In genomic region chr2:59757015-59757414, GRCm38 (mm10) we compare ENCODE assay signal across 11 mouse cellular contexts.
DNase-seq lines count a peak whose midpoint lies in the region; ATAC-seq and TF ChIP-seq lines count a peak whose summit lies in the region.
"Had no signal": no experiment of that assay in that cellular context is flagged by ENCODE, and none has a peak within 500 bp of the region (broad histone marks: within the 10 kb centered on the region; RNA-seq: fewer than 3 reads in every experiment).

No protein-coding gene starts in this region.

- no peaks in the 10 kb centered on the region for H3K27me3 ChIP-seq in heart, postnatal 0 days (ENCODE audit: control insufficient read depth, insufficient read depth, low read length)
- H3K27me3 ChIP-seq in midbrain, embryonic 14.5 days (ENCODE audit: control insufficient read depth, insufficient read depth, low read length): no peaks in the 10 kb centered on the region
- H3K27me3 ChIP-seq in midbrain, embryonic 11.5 days (ENCODE audit: control insufficient read depth, insufficient read depth, low read length): no peaks in the 10 kb centered on the region
- no peaks in the 10 kb centered on the region for H3K27me3 ChIP-seq in forebrain, postnatal 0 days (ENCODE audit: insufficient read depth, low read length)
- H3K27me3 ChIP-seq in stomach, postnatal 0 days (ENCODE audit: control insufficient read depth, insufficient read depth, low read length): no peaks in the 10 kb centered on the region
- H3K27me3 ChIP-seq: megakaryocyte, embryonic 14.5 days had no signal

- TF ChIP-seq EP300 in heart, postnatal 0 days (IDR thresholded peaks at IDR 0.05; ENCODE audit: low read depth): no peak
- TF ChIP-seq EP300 in stomach, postnatal 0 days (optimal IDR thresholded peaks at IDR 0.05): no peak

- H3K4me1 ChIP-seq in heart, postnatal 0 days (ENCODE audit: control insufficient read depth, insufficient read depth): peaks cover 11% of the 10 kb centered on the region
- no peaks in the 10 kb centered on the region for H3K4me1 ChIP-seq in midbrain, embryonic 14.5 days (ENCODE audit: control insufficient read depth, insufficient read depth, low read length)
- no peaks in the 10 kb centered on the region for H3K4me1 ChIP-seq in midbrain, embryonic 11.5 days (ENCODE audit: control insufficient read depth, insufficient read depth, low read length)
- H3K4me1 ChIP-seq in forebrain, postnatal 0 days (ENCODE audit: insufficient read depth): no peaks in the 10 kb centered on the region
- H3K4me1 ChIP-seq in stomach, postnatal 0 days (replicated peaks; ENCODE audit: control insufficient read depth, insufficient read depth): no peaks in the 10 kb centered on the region
- H3K4me1 ChIP-seq: megakaryocyte, embryonic 14.5 days had no signal

- WGBS in heart, postnatal 0 days: 59% methylated on average over 6 of the region's 6 CpGs
- WGBS in midbrain, embryonic 14.5 days: 72% methylated on average over 6 of the region's 6 CpGs
- 82% methylated on average over 6 of the region's 6 CpGs for WGBS in midbrain, embryonic 11.5 days
- WGBS in forebrain, postnatal 0 days: 53% methylated on average over 6 of the region's 6 CpGs
- WGBS in stomach, postnatal 0 days: 61% methylated on average over 6 of the region's 6 CpGs

- no peak for DNase-seq in heart, postnatal 0 days (ENCODE audit: low spot score)
- DNase-seq in heart, adult 8-10 months (ENCODE audit: low spot score): no peak
- DNase-seq in midbrain, embryonic 14.5 days: peak; percentile 81
- no peak for DNase-seq in midbrain, embryonic 11.5 days (ENCODE audit: low spot score, missing footprints)
- peak; percentile 72 for DNase-seq in forebrain, postnatal 0 days
- DNase-seq in stomach, postnatal 0 days (ENCODE audit: low spot score): no peak
- no peak for DNase-seq in layer of hippocampus, postnatal 14 days (ENCODE audit: low spot score in 2 of 2)
- DNase-seq: adrenal gland, postnatal 25 days; left cerebral cortex, postnatal 4 days had no signal

- H3K9ac ChIP-seq in heart, postnatal 0 days (replicated peaks; ENCODE audit: low read depth, low read length): no peak overlapping the region
- no peak overlapping the region for H3K9ac ChIP-seq in midbrain, embryonic 14.5 days (replicated peaks; ENCODE audit: low read length)
- H3K9ac ChIP-seq in midbrain, embryonic 11.5 days (ENCODE audit: low read length): no peak overlapping the region
- no peak overlapping the region for H3K9ac ChIP-seq in forebrain, postnatal 0 days
- no peak overlapping the region for H3K9ac ChIP-seq in stomach, postnatal 0 days (ENCODE audit: low read length)

- ATAC-seq in heart, postnatal 0 days (ENCODE audit: insufficient read depth, low read depth): 0 out of 2 replicates have a peak, but pooled peaks have one; percentile 40
- ATAC-seq in midbrain, embryonic 14.5 days (ENCODE audit: low FRiP score, low TSS enrichment): no peak
- no peak for ATAC-seq in midbrain, embryonic 11.5 days (ENCODE audit: low FRiP score)
- peak; percentile 69 for ATAC-seq in forebrain, postnatal 0 days
- no peak for ATAC-seq in stomach, postnatal 0 days (ENCODE audit: low FRiP score, low TSS enrichment)
- no peak for ATAC-seq in cerebellum, adult (ENCODE audit: insufficient number of reproducible peaks, low FRiP score, low TSS enrichment)

- no peak overlapping the region for H3K4me3 ChIP-seq in heart, postnatal 0 days (ENCODE audit: low read depth, low read length)
- no peak overlapping the region for H3K4me3 ChIP-seq in midbrain, embryonic 14.5 days (replicated peaks; ENCODE audit: low read depth, low read length)
- H3K4me3 ChIP-seq in midbrain, embryonic 11.5 days (ENCODE audit: low read depth, low read length): no peak overlapping the region
- no peak overlapping the region for H3K4me3 ChIP-seq in forebrain, postnatal 0 days (ENCODE audit: low read depth, low read length)
- H3K4me3 ChIP-seq in stomach, postnatal 0 days (ENCODE audit: low read depth, low read length): no peak overlapping the region
- H3K4me3 ChIP-seq: megakaryocyte, embryonic 14.5 days had no signal

- no peaks in the 10 kb centered on the region; the same call in 1 of the 2 replicates for H3K36me3 ChIP-seq in heart, postnatal 0 days (replicated peaks; ENCODE audit: control insufficient read depth, insufficient read depth, low read length)
- no peaks in the 10 kb centered on the region for H3K36me3 ChIP-seq in midbrain, embryonic 14.5 days (ENCODE audit: control insufficient read depth, insufficient read depth, low read length)
- H3K36me3 ChIP-seq in midbrain, embryonic 11.5 days (ENCODE audit: control insufficient read depth, insufficient read depth, low read length): no peaks in the 10 kb centered on the region
- no peaks in the 10 kb centered on the region for H3K36me3 ChIP-seq in forebrain, postnatal 0 days (ENCODE audit: insufficient read depth)
- no peaks in the 10 kb centered on the region for H3K36me3 ChIP-seq in stomach, postnatal 0 days (ENCODE audit: control insufficient read depth, insufficient read depth, low read length)

- no peak overlapping the region for H3K4me2 ChIP-seq in heart, postnatal 0 days (ENCODE audit: low read depth, low read length)
- H3K4me2 ChIP-seq in midbrain, embryonic 14.5 days (ENCODE audit: low read length): no peak overlapping the region
- H3K4me2 ChIP-seq in midbrain, embryonic 11.5 days: no peak overlapping the region
- no peak overlapping the region for H3K4me2 ChIP-seq in forebrain, postnatal 0 days (ENCODE audit: low read depth)
- H3K4me2 ChIP-seq in stomach, postnatal 0 days (replicated peaks; ENCODE audit: low read depth): no peak overlapping the region

- no peaks in the 10 kb centered on the region for H3K9me3 ChIP-seq in heart, postnatal 0 days (replicated peaks; ENCODE audit: control insufficient read depth, low read length)
- no peaks in the 10 kb centered on the region for H3K9me3 ChIP-seq in midbrain, embryonic 14.5 days (ENCODE audit: control insufficient read depth, low read length)
- no peaks in the 10 kb centered on the region for H3K9me3 ChIP-seq in midbrain, embryonic 11.5 days (ENCODE audit: control insufficient read depth, low read length)
- no peaks in the 10 kb centered on the region for H3K9me3 ChIP-seq in forebrain, postnatal 0 days (ENCODE audit: low read length)
- H3K9me3 ChIP-seq in stomach, postnatal 0 days (ENCODE audit: control insufficient read depth, low read length): no peaks in the 10 kb centered on the region

- peak; percentile 31 for TF ChIP-seq CTCF in heart, postnatal 0 days (IDR thresholded peaks at IDR 0.05; ENCODE audit: low read depth)
- TF ChIP-seq CTCF in forebrain, postnatal 0 days (IDR thresholded peaks at IDR 0.05; ENCODE audit: low read depth): peak; percentile 70
- TF ChIP-seq CTCF in stomach, postnatal 0 days (IDR thresholded peaks at IDR 0.05; ENCODE audit: low read depth): peak; percentile 64

- no peak overlapping the region for H3K27ac ChIP-seq in heart, postnatal 0 days (ENCODE audit: low read depth)
- no peak overlapping the region for H3K27ac ChIP-seq in midbrain, embryonic 14.5 days (replicated peaks; ENCODE audit: low read depth, low read length)
- no peak overlapping the region for H3K27ac ChIP-seq in midbrain, embryonic 11.5 days (ENCODE audit: low read depth, low read length)
- H3K27ac ChIP-seq in forebrain, postnatal 0 days (ENCODE audit: low read depth, low read length): no peak overlapping the region
- 0 out of 2 replicates have a peak overlapping the region, but pooled peaks have one; percentile 35 for H3K27ac ChIP-seq in stomach, postnatal 0 days (replicated peaks)

Comparison
In these comparisons a context has a peak if more than half of its experiments do, and no peak if none do; other contexts are left out.
1. DNase-seq: peak in midbrain, embryonic 14.5 days (single experiment) and forebrain, postnatal 0 days (single experiment); none in heart, postnatal 0 days (single experiment), heart, adult 8-10 months (single experiment), midbrain, embryonic 11.5 days (single experiment), stomach, postnatal 0 days (single experiment) and layer of hippocampus, postnatal 14 days (0 of 2).
2. ATAC-seq: peak in heart, postnatal 0 days (single experiment) and forebrain, postnatal 0 days (single experiment); none in midbrain, embryonic 14.5 days (single experiment), midbrain, embryonic 11.5 days (single experiment), stomach, postnatal 0 days (single experiment) and cerebellum, adult (single experiment).
3. Peak in every context shown above with its lines, with median percentiles within 50 percentile points of each other: CTCF ChIP-seq.